Mouse (Mus musculus): Measurements from ENCODE around the gene Tmem101.

DNA sequence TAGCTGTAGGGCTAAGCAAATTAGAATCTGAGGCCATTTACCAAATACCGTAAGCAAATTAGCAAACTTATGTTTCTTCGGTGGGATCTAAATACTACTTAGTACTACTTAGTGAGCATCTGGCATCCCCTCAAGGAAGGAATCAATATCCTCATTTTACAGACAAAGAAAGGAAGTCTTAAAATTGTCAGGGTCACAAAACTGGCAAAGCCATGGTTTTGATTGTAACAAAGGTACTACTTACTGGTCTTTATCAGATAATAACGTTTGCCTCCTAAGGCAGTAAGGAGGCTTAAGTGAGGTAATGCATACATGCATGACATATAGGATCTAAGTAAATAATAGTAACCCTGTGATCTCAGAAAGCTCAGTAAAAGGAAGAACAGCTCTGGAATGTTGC lies 29.5 kb upstream of the Tmem101 start:
- no peak for TF ChIP-seq CTCF (IDR thresholded peaks at IDR 0.05; ENCODE audit: extremely low read depth, insufficient read depth, insufficient read length, insufficient replicate concordance)
- TF ChIP-seq POLR2A (IDR thresholded peaks at IDR 0.05; ENCODE audit: low read depth, low read length), result no peak

Data from spleen, adult 2 months (tissue).